Mouse (Mus musculus): Measurements from ENCODE around the gene Gm47985. TPM values are rescaled to one million over a fixed set of nuclear protein-coding genes. Genes with fewer than 3 reads are reported as not detected.
"Not testable (repeated sequence)": the region's sequence is repeated elsewhere in the genome, so short reads cannot be mapped to it uniquely, and the experiment has no call there.

The Gm47985 gene
- 0.93 and 1.5 TPM in 2 replicates for polyA plus RNA-seq (2016; fragmentation: Nextera tagmentation; extraction: Ambion mirVana)

DNA sequence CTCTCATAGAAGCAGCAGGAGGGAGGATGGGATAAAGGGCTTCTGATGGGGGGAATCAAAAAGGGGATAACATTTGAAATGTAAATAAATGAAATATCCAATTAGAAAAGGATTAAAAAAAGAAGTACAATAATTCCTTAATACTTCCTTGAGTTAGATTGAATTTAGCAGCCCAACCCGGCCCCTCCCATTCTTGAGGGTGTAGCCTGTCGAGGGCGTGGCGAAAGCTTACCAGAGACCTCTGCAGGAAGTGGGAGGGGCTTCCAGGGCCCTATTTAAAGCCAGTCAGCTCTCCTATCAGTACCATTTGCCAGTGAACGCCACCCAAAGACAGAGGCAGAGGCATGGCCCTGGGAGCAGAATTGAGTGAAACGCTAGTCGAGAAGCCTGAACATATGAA, at the start of gene Gm47985:
Gene Gm47985, plus strand, starts transcription at position 272 of the 400 bp plus-strand sequence.
- not testable (repeated sequence) for H3K4me3 ChIP-seq; H3K27ac ChIP-seq; H3K9me3 ChIP-seq; H3K36me3 ChIP-seq; DNase-seq (ENCODE audit: low spot score); H3K27me3 ChIP-seq (ENCODE audit: insufficient read depth, poor library complexity, severe bottlenecking)
- peaks cover 11% of the 10 kb centered on the region for H3K4me1 ChIP-seq
- 83% methylated on average over 1 of the region's 7 CpGs for WGBS

DNA sequence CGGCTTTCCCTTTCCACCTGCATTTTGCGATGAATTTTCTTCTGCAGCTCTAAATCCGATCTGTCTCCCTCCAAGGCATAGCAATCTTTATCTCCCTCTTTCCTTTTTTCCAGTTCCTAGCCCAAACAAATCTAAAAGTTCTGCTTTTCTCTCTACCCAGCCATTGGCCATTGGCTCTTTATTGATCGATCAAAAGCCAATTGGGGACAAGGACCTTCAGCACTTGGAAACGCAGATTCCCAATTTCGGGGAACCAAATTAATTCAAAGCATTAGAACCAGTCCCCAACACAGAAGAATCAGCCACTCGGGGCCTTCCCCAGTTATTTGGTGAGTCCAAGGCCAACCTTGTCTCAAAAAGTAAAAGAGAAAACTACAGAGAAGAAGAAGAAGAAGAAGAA, 49.7 kb upstream of the Gm47985 start:
- Histone ChIP-seq H3K36me3 (no peaks in the 10 kb centered on the region), H3K9me3 (no peaks in the 10 kb centered on the region), H3K4me1 (peaks cover 41% of the 10 kb centered on the region), H3K4me3 (no peak overlapping the region), H3K27me3 (ENCODE audit: insufficient read depth, poor library complexity, severe bottlenecking) (no peaks in the 10 kb centered on the region), H3K27ac (peak overlapping the region; percentile 81; the same call in 1 of the 2 replicates)
- 89% methylated on average over 7 of the region's 7 CpGs for WGBS
- no peak for DNase-seq (ENCODE audit: low spot score)

DNA sequence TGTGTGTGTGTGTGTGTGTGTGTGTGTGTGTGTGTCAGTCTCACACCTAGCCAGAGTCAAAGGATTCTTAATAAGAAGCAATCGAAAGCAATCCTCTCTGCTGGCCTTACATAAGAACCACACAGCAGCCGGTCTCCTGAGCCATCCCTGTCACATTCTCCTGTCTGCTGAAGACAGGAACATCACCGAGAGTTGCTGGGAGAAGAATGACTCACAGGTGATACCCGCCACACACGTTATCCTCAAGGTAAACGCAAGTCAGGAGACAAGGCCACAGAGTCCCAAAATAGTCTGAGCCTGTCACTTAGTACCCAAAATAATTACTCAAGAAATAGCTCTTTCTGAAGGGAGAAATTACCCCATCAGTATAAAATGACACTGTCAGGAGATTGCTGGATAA, 43.9 kb upstream of the Gm47985 start:
- H3K9me3 ChIP-seq = no peaks in the 10 kb centered on the region
- 52% methylated on average over 6 of the region's 6 CpGs for WGBS

DNA sequence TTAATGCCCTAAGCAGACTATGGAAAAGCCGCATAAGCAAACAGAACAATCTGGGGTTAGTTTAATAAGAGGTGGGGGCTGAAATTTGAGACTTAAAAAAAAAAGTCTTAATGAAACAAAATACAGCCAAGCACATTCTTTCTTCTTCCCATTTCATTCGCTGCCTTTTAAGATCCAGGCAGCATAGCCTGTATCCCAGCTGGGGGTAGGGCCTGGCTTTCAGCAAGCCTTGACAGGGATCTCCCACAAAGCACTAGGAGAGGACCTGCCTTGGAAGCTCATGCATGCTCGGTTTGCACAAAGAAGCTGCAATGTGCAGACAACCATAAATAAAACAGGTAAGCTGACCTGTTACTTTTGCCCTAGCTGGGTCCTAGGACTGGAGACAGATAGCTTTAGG, 41.4 kb upstream of the Gm47985 start:
- Histone ChIP-seq H3K27ac (0 out of 2 replicates have a peak overlapping the region, but pooled peaks have one; percentile 4), H3K4me3 (no peak overlapping the region), H3K36me3 (no peaks in the 10 kb centered on the region), H3K4me1 (peaks cover 23% of the 10 kb centered on the region), H3K9me3 (no peaks in the 10 kb centered on the region), H3K27me3 (ENCODE audit: insufficient read depth, poor library complexity, severe bottlenecking) (no peaks in the 10 kb centered on the region)
- 74% methylated on average over 3 of the region's 3 CpGs for WGBS
- DNase-seq (ENCODE audit: low spot score) = no peak

More for the DNA sequence above, 43.9 kb upstream of the Gm47985 start:
- no peak overlapping the region for H3K4me3 ChIP-seq
- H3K27me3 ChIP-seq (ENCODE audit: insufficient read depth, poor library complexity, severe bottlenecking) = no peaks in the 10 kb centered on the region
- H3K27ac ChIP-seq = peak overlapping the region; percentile 52; the same call in 1 of the 2 replicates
- H3K4me1 ChIP-seq = peaks cover 7% of the 10 kb centered on the region; the same call in 1 of the 2 replicates
- DNase-seq (ENCODE audit: low spot score) = no peak
- H3K36me3 ChIP-seq = no peaks in the 10 kb centered on the region

DNA sequence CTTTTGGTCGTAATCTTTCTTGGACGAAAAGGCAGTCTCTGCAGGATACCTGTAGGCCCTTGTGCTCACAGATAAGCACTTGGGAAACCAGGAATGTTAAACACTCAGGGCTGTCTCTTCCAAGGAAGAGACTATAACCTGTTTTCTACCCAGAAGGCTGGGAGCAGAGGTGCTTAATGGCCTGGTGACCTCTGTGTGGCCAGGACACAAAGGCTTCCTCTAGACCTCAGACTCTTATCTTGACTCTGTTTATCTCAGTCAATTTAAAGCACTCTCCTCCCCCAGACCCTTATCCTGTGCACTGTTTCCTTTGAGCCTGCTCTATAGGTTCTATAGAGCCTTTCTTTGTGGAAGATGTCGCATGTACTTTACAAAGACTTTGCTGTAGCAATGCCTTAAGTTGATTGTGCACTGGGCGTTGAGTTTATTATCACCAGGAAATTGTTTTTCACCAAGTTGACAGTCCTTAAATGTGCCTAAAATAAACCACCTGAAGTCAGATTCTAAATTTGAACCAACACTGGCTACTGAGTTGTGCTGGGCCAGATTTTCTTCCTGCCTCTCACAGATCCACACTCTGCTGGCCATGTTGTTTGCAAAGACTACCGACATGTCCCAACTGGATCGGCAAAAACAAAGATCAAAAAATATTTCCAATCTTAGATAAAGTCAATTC, 37.7 kb upstream of the Gm47985 start:
- Histone ChIP-seq H3K9me3 (no peaks in the 10 kb centered on the region), H3K27me3 (ENCODE audit: insufficient read depth, poor library complexity, severe bottlenecking) (no peaks in the 10 kb centered on the region), H3K4me3 (no peak overlapping the region), H3K36me3 (no peaks in the 10 kb centered on the region), H3K4me1 (peaks cover 19% of the 10 kb centered on the region), H3K27ac (peak overlapping the region; percentile 83)
- no peak for DNase-seq (ENCODE audit: low spot score)
- 18% methylated on average over 6 of the region's 6 CpGs for WGBS

DNA sequence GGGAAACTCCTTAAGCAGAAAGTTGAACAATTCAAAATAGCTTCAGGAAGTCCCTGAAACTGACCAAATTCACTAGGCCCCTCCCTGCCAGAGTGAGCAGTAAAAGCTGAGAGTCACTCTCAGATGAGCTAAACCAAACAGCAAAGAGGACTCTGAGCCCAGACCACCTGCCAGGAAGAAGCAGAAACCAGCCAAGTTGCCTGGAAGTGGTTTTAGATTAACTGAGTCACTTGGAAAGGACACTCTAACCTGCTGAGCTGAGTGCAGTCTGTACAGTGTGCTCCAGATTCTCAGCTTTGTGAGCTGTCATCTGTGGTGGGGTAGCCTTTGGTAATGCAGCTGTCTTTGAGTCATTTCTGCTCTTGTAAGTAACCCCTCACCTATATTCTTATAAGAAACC, 34.5 kb upstream of the Gm47985 start:
- H3K27me3 ChIP-seq (ENCODE audit: insufficient read depth, poor library complexity, severe bottlenecking) = no peaks in the 10 kb centered on the region
- no peak overlapping the region for H3K4me3 ChIP-seq
- H3K9me3 ChIP-seq = no peaks in the 10 kb centered on the region

DNA sequence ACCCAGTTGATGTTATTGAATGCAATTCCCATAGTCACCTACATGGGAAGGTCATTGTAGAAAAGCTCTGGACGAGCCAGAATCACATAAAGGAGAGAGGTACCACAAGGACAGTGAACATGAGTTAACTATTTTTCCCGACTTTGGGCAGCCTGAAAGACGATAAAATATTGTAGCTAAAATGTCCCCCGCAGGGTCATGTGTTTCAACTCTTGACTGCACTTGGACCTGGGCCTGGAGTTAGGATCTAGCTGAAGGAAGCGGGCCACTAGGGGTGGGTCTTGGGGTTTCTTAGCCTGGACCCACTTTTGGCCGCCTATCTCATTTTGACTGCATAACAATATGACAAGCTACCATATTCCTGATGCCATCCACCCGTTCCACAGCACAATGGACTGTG, 32.1 kb upstream of the Gm47985 start:
- H3K27me3 ChIP-seq (ENCODE audit: insufficient read depth, poor library complexity, severe bottlenecking) = no peaks in the 10 kb centered on the region
- H3K4me1 ChIP-seq = peaks cover 16% of the 10 kb centered on the region; the same call in 1 of the 2 replicates
- H3K36me3 ChIP-seq = no peaks in the 10 kb centered on the region
- DNase-seq (ENCODE audit: low spot score) = no peak
- no peaks in the 10 kb centered on the region for H3K9me3 ChIP-seq
- no peak overlapping the region for H3K4me3 ChIP-seq
- no peak overlapping the region for H3K27ac ChIP-seq
- 87% methylated on average over 7 of the region's 7 CpGs for WGBS

More for the DNA sequence above, 34.5 kb upstream of the Gm47985 start:
- Histone ChIP-seq H3K4me1 (peaks cover 21% of the 10 kb centered on the region), H3K27ac (no peak overlapping the region), H3K36me3 (no peaks in the 10 kb centered on the region)
- no peak for DNase-seq (ENCODE audit: low spot score)

DNA sequence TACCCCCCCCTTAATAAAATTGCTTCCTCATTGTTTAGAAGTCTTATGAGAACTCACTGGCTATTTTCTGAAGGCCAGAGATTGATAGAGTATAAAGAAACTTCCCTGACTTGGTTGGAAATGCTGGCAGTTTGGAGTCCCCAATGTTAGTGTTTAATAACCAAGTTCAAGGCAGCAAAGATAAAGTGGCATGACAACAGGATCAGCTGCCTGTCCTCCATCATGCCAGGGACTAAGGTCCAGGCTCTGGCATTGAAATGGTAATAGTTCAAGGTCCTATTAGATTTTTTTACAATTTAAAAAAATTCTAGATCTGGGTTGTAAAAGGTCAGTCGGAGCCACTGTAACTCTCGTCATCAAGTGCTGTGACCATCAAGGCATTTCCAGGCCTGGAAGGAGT, 31.2 kb upstream of the Gm47985 start:
- DNase-seq (ENCODE audit: low spot score) = no peak
- Histone ChIP-seq H3K9me3 (no peaks in the 10 kb centered on the region), H3K36me3 (no peaks in the 10 kb centered on the region), H3K27me3 (ENCODE audit: insufficient read depth, poor library complexity, severe bottlenecking) (no peaks in the 10 kb centered on the region), H3K27ac (no peak overlapping the region), H3K4me1 (peaks cover 15% of the 10 kb centered on the region; the same call in 1 of the 2 replicates), H3K4me3 (no peak overlapping the region)
- 61% methylated on average over 2 of the region's 2 CpGs for WGBS

DNA sequence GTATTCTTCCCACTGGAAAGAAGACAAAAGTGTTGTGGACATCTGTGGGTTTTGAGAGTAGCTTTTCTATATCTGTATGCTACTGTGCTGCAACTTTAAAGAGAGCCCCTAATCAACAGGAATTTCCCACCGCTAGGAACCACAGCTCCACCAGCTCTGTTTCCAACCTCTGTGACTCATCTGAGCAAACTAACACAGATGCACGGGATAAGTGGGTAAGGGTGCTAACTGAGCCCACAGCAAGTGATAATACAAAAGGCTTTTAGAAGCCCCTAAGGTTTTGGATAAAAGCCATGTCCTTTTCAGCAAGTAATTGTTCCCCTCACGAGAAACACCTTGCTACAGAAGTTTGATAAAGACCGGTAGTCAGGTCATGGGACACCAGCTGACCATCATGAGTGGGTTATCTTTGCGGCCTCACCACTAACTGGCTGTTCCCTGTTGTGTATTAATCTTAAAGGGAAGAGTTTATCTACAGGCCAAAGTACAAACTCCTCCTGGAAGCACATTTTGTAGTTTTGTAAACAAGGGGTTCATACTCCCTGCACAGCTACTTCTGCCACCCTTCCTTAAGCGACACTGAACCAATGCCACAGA, 29.2 kb upstream of the Gm47985 start:
- Histone ChIP-seq H3K27me3 (ENCODE audit: insufficient read depth, poor library complexity, severe bottlenecking) (no peaks in the 10 kb centered on the region), H3K36me3 (no peaks in the 10 kb centered on the region), H3K4me3 (no peak overlapping the region), H3K4me1 (peaks cover 26% of the 10 kb centered on the region), H3K9me3 (no peaks in the 10 kb centered on the region), H3K27ac (peak overlapping the region; percentile 62; the same call in 1 of the 2 replicates)
- DNase-seq (ENCODE audit: low spot score) = no peak
- 43% methylated on average over 6 of the region's 6 CpGs for WGBS

DNA sequence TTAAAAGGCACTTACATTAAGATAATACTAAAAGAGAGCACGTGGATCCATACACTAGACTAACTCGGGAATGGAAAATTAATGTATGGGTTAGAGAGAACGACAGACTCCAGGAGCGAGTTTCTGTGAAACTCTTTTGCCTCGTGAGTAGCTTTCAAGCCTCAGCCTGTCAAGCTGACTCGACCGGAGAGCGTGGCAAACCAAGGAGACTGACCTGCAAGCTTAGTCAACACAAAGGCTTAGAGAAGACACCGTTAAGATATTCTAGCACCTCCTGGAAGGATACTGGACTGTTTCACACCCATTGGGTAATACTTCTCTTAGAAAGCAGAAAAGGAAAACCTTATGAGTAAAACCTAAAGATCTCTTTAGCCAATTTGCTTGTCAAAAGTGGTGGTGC, 28.2 kb upstream of the Gm47985 start:
- H3K9me3 ChIP-seq; DNase-seq (ENCODE audit: low spot score); H3K27me3 ChIP-seq (ENCODE audit: insufficient read depth, poor library complexity, severe bottlenecking); H3K4me3 ChIP-seq; H3K27ac ChIP-seq; H3K36me3 ChIP-seq: not testable (repeated sequence)
- WGBS = 89% methylated on average over 9 of the region's 9 CpGs
- H3K4me1 ChIP-seq = peaks cover 26% of the 10 kb centered on the region

DNA sequence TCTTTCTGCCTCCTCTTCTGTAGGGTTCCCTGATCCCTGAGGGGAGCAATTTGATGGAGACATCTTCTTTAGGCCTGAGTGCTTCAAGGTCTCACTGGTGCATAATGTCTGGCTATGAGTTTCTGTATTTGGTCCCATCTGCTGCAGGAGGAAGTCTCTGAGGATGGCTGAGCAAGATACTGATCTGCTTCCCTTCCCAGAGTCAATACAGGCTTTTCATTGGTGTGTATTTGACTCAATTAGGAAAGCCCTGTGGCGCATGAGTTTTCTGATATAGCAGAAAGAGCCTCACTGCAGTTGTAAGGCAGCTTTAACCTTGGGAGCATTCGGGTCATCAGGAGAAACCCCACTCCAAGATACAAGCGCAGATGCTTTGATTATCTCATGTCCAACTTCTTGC, 26.2 kb upstream of the Gm47985 start:
- no peaks in the 10 kb centered on the region for H3K36me3 ChIP-seq
- WGBS = 79% methylated on average over 3 of the region's 3 CpGs
- H3K9me3 ChIP-seq = no peaks in the 10 kb centered on the region
- H3K4me3 ChIP-seq = no peak overlapping the region
- no peaks in the 10 kb centered on the region for H3K27me3 ChIP-seq (ENCODE audit: insufficient read depth, poor library complexity, severe bottlenecking)
- H3K4me1 ChIP-seq = peaks cover 30% of the 10 kb centered on the region
- no peak overlapping the region for H3K27ac ChIP-seq
- no peak for DNase-seq (ENCODE audit: low spot score)

DNA sequence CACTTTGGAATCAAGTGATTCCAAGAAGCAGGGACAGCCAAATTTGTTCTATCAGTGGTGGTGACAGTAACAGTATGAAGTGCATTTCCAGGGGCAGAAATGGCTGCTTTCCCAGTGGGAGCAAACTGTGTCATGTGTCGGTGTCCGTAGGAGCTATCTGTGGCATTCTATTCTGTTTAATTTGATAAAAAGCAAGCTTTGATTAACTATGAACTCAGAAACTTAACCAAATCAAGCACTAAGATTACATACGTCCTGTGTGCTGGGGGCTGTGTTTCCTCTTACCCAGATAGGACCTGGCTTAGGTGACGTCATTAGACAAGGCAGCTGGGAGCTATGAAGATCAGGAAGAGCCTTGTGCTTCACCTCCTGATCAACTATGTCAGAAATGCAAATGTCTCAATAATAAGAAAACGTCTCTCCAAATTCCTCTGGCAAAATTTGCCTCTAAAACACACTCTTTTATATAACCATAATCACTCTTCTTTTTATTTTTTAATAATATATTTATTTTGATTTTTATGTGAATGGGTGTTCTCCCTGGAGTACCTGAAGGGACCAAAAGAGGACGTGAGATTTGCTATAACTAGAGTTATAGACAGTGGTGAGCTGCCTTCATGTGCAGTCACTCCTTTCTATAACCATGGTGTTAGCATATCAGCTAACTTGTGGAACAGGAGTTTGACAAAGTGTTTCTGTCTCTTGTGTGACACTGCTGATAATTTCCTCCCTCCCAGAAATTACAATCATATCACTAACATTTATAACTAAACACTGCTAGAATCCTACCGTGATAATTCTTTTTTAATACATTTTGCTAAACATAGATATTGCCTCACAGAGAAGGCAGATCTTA, 25.3 kb upstream of the Gm47985 start:
- 51% methylated on average over 7 of the region's 7 CpGs for WGBS
- H3K4me3 ChIP-seq = no peak overlapping the region
- no peak for DNase-seq (ENCODE audit: low spot score)
- no peaks in the 10 kb centered on the region for H3K36me3 ChIP-seq
- H3K4me1 ChIP-seq = peaks cover 30% of the 10 kb centered on the region
- no peaks in the 10 kb centered on the region for H3K27me3 ChIP-seq (ENCODE audit: insufficient read depth, poor library complexity, severe bottlenecking)
- no peaks in the 10 kb centered on the region for H3K9me3 ChIP-seq
- H3K27ac ChIP-seq = no peak overlapping the region
